Mouse (Mus musculus) liver, postnatal 0 days (tissue): ENCODE results near the gene Ablim1. TPM values are rescaled to one million over a fixed set of nuclear protein-coding genes. Genes with fewer than 3 reads are reported as not detected.

Experiments used
- ATAC-seq: fragments of 200-750 bp; cut with Nextera tagmentation; 2 replicates; pipeline ENCODE4 v1.8.0; 2017; ENCODE audit warnings: mild to moderate bottlenecking, moderate library complexity
- DNase-seq: peaks from one replicate; pipeline ENCODE4 v3.0.0-alpha.2; 2016
- H3K27ac ChIP-seq: fragments of 300-500 bp; sonication (generic); 2 replicates; pipeline ENCODE4 v1.5.1; 2014; ENCODE audit warnings: antibody characterized with exemption, moderate library complexity, mild to moderate bottlenecking, low read depth
- H3K27me3 ChIP-seq: fragments of 300-500 bp; sonication (generic); 2 replicates; pipeline ENCODE4 v1.6.1; 2014; ENCODE audit warnings: low read length, control low read depth, mixed read lengths; ENCODE audit not compliant: insufficient read depth
- H3K36me3 ChIP-seq: fragments of 300-500 bp; sonication (generic); replicated peaks from 2 replicates; pipeline ENCODE4 v1.6.1; 2014; ENCODE audit warnings: mild to moderate bottlenecking, control low read depth, low read length, moderate library complexity, mixed read lengths; ENCODE audit not compliant: insufficient read depth
- H3K4me1 ChIP-seq: fragments of 300-500 bp; sonication (generic); 2 replicates; pipeline ENCODE4 v1.6.1; 2014; ENCODE audit warnings: antibody characterized with exemption, mild to moderate bottlenecking, control low read depth; ENCODE audit not compliant: insufficient read depth
- H3K4me2 ChIP-seq: fragments of 300-500 bp; sonication (generic); 2 replicates; pipeline ENCODE4 v1.6.1; 2014; ENCODE audit warnings: low read depth, mild to moderate bottlenecking, low read length, moderate library complexity, mixed read lengths
- H3K4me3 ChIP-seq: fragments of 300-500 bp; sonication (generic); 2 replicates; pipeline ENCODE4 v1.5.1; 2014; ENCODE audit warnings: low read depth, low read length
- H3K9ac ChIP-seq: fragments of 300-500 bp; sonication (generic); replicated peaks from 2 replicates; pipeline ENCODE4 v1.6.1; 2014; ENCODE audit warnings: mild to moderate bottlenecking, moderate library complexity
- H3K9me3 ChIP-seq: fragments of 300-500 bp; sonication (generic); 2 replicates; pipeline ENCODE4 v1.6.1; 2016; ENCODE audit warnings: mild to moderate bottlenecking, control low read depth, low read length, mixed read lengths
- CTCF ChIP-seq: sonication (generic); IDR thresholded peaks from 2 replicates; pipeline ENCODE4 v1.5.1; 2016; ENCODE audit warnings: antibody characterized with exemption, low read depth
- EP300 ChIP-seq: IDR thresholded peaks from 2 replicates; pipeline ENCODE4 v1.6.1; 2016; ENCODE audit warnings: antibody characterized with exemption, low read depth, mild to moderate bottlenecking
- WGBS: fragments of 180-500 bp; shearing (Covaris S2); extraction: QIAGEN DNeasy Blood & Tissue Kit; methylation state at CpG from one replicate; pipeline ENCODE4 v1.1.7; 2014; ENCODE audit not compliant: insufficient replicate concordance; 5-methylcytosine and 5-hydroxymethylcytosine counted together
- polyA plus RNA-seq: library from polyadenylated mRNA; unstranded; fragments of >200 nt; fragmentation: Nextera tagmentation; extraction: Ambion mirVana; gene quantifications from 2 replicates; pipeline ENCODE4 v1.2.1, GENCODE M21; 2015

Ablim1 gene
- polyA plus RNA-seq, 1 experiment from 2014 or later = 12.0 TPM

DNA sequence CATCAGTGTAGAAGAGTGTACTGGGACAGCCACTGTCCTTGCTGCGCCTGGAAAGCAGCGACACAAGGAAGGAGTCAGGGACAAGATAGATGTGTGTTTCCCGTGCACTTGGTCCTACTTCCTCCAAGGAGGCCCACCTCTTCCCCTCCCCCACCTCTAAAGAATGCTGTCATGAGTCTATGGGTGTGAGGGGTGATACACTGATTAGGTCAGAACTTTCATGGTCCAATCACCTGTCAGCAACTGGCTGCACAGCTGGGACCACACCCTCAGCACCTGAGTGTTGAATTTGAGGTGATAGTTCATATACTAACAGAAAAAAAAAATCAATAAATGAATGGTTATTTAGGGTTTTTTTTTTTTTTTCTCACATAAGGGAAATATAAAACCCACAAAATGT, 302.7 kb downstream of the Ablim1 start:
- Histone ChIP-seq H3K27me3 (peaks cover 20% of the 10 kb centered on the region), H3K27ac (no peak overlapping the region), H3K4me1 (peaks cover 8% of the 10 kb centered on the region), H3K9ac (no peak overlapping the region), H3K4me2 (no peak overlapping the region), H3K4me3 (no peak overlapping the region), H3K9me3 (no peaks in the 10 kb centered on the region), H3K36me3 (no peaks in the 10 kb centered on the region)
- TF ChIP-seq EP300 = no peak
- TF ChIP-seq CTCF = no peak
- DNase-seq (no peak), ATAC-seq (no peak)
- WGBS = 61% methylated on average over 3 of the region's 3 CpGs

DNA sequence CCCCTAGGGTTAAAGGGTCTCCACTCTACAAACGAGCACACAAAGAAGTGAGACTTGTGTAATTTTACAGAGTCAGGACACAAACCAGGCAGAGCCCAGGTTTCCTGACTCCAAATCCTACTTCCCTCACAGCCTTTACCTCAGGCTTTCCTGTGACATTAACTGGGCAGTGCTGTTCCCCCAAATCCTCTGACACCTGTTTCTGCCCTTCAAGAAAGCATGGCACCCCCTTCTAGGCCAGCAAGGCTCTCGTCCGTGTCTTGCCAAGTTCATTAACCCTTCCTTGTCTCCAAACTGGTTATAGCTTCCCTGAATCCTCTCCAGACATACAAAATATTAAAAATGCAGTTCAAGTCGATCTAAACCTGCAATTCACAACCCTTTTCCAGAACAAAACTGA, 304.7 kb downstream of the Ablim1 start:
- Histone ChIP-seq H3K9me3 (no peaks in the 10 kb centered on the region), H3K4me2 (no peak overlapping the region), H3K4me3 (no peak overlapping the region), H3K27ac (no peak overlapping the region), H3K27me3 (peaks cover 26% of the 10 kb centered on the region), H3K9ac (no peak overlapping the region), H3K36me3 (no peaks in the 10 kb centered on the region), H3K4me1 (peaks cover 6% of the 10 kb centered on the region)
- no peak for ATAC-seq
- no peak for TF ChIP-seq EP300
- no peak for TF ChIP-seq CTCF
- WGBS = 44% methylated on average over 4 of the region's 4 CpGs
- no peak for DNase-seq

GRCm38 (mm10) chr19:57009653-57010052, 305.1 kb downstream of the Ablim1 start:
- peaks cover 26% of the 10 kb centered on the region for H3K27me3 ChIP-seq
- H3K9ac ChIP-seq = no peak overlapping the region
- TF ChIP-seq EP300 (no peak), CTCF (no peak)
- no peak overlapping the region for H3K4me2 ChIP-seq
- no peaks in the 10 kb centered on the region for H3K36me3 ChIP-seq
- 60% methylated on average over 4 of the region's 4 CpGs for WGBS
- no peaks in the 10 kb centered on the region for H3K9me3 ChIP-seq
- DNase-seq (no peak), ATAC-seq (no peak)
- no peak overlapping the region for H3K4me3 ChIP-seq
- no peak overlapping the region for H3K27ac ChIP-seq
- peaks cover 6% of the 10 kb centered on the region for H3K4me1 ChIP-seq

- H3K9ac ChIP-seq = peak within 1 kb of the TSS; percentile 26
- TF ChIP-seq CTCF = peak; percentile 46
- TF ChIP-seq EP300 = no peak
Observed at GRCm38 (mm10) chr19:57007781-57008710, 306.7 kb downstream of the Ablim1 start, which contains the start of gene Afap1l2. Gene Afap1l2 (minus strand): TSS chr19:57008228.

GRCm38 (mm10) chr19:57007291-57007690, 307.4 kb downstream of the Ablim1 start:
- Histone ChIP-seq H3K27ac (no peak overlapping the region), H3K4me2 (peak overlapping the region; percentile 67; the same call in 1 of the 2 replicates), H3K4me3 (peak overlapping the region; percentile 49), H3K27me3 (peaks cover 26% of the 10 kb centered on the region), H3K36me3 (no peaks in the 10 kb centered on the region), H3K4me1 (peaks cover 6% of the 10 kb centered on the region), H3K9me3 (no peaks in the 10 kb centered on the region), H3K9ac (no peak overlapping the region; the same call in 1 of the 2 replicates)
- WGBS = 65% methylated on average over 16 of the region's 16 CpGs
- TF ChIP-seq EP300 (no peak), CTCF (no peak)
- ATAC-seq = no peak
- DNase-seq = no peak

More at GRCm38 (mm10) chr19:57007781-57008710, 306.7 kb downstream of the Ablim1 start, which contains the start of gene Afap1l2:
- Histone ChIP-seq H3K4me1 (peaks cover 6% of the 10 kb centered on the region), H3K4me2 (peak within 1 kb of the TSS; percentile 67), H3K36me3 (no peaks in the 10 kb centered on the region), H3K4me3 (peak within 1 kb of the TSS; percentile 49), H3K9me3 (no peaks in the 10 kb centered on the region), H3K27me3 (peaks cover 26% of the 10 kb centered on the region), H3K27ac (no peak within 1 kb of the TSS)
- WGBS = 2% methylated on average over 68 of the region's 68 CpGs
- ATAC-seq = 0 out of 2 replicates have a peak, but pooled peaks have one; percentile 8
- peak; percentile 29 for DNase-seq

GRCm38 (mm10) chr19:57006841-57007240, 307.9 kb downstream of the Ablim1 start:
- WGBS = 63% methylated on average over 13 of the region's 13 CpGs
- Histone ChIP-seq H3K4me1 (peaks cover 6% of the 10 kb centered on the region), H3K4me3 (no peak overlapping the region), H3K9ac (no peak overlapping the region), H3K4me2 (no peak overlapping the region), H3K36me3 (no peaks in the 10 kb centered on the region), H3K9me3 (no peaks in the 10 kb centered on the region), H3K27me3 (peaks cover 26% of the 10 kb centered on the region), H3K27ac (no peak overlapping the region)
- ATAC-seq = no peak
- DNase-seq = no peak
- no peak for TF ChIP-seq EP300
